Mouse (Mus musculus): Measurements from ENCODE around the gene Vmn2r83. TPM values are rescaled to one million over a fixed set of nuclear protein-coding genes. Genes with fewer than 3 reads are reported as not detected.
A peak's percentile ranks its signal among the peaks of the same experiment; 100 is the strongest.

The Vmn2r83 gene
- polyA plus RNA-seq, 1 experiment from 2014 or later = not detected

DNA sequence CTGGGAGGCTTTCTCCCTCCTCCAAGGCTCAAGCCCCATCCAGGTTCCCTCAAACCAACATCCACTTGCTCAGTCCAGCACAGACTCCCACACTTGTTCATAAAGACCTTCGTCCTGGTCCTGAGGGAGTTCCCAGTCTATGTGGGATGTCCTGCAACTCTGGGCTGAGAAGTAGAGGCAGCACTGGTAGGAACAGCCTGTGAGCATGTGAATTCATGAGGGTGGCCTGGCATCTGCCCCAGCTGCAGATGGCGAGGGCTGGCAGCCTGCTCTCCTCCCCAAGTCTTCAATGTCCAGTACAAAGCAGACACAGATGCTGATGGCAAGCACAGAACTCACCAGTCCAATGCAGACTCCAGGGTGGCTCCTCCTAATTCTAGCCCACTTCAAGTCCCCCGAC lies 69.8 kb downstream of the Vmn2r83 start:
- H3K9me3 ChIP-seq (replicated peaks) = no peaks in the 10 kb centered on the region
- H3K4me3 ChIP-seq (replicated peaks) = no peak overlapping the region
- no peaks in the 10 kb centered on the region for H3K27me3 ChIP-seq
- no peak overlapping the region for H3K9ac ChIP-seq
- peaks cover 8% of the 10 kb centered on the region for H3K4me1 ChIP-seq
- no peak overlapping the region for H3K4me2 ChIP-seq (replicated peaks)
- H3K36me3 ChIP-seq = peaks cover 52% of the 10 kb centered on the region
- 80% methylated on average over 3 of the region's 3 CpGs for WGBS
- no peak for ATAC-seq (ENCODE audit: insufficient number of reproducible peaks, low FRiP score, low TSS enrichment, low read depth)
- no peak overlapping the region for H3K27ac ChIP-seq (replicated peaks)

DNA sequence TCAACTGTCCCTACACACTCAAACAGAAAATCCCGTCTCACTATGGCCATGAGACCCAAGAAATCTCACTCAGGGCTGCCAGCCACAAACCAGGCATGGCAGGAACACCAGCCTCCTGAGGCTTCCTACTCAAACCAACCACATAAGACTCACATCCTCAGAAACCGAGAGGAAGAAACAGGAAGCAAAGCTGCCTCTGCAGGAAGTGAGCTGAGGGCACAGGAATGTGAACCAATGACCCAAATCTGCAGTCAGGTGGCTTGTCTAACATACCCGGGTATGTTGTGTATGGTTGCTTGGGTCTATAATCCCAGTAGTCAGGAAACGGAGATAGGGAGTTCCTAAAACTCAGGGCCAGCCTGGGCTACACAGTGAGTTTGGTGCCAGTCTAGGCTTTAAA lies 70.3 kb downstream of the Vmn2r83 start:
- no peak overlapping the region for H3K4me2 ChIP-seq (replicated peaks)
- no peak overlapping the region for H3K9ac ChIP-seq
- H3K9me3 ChIP-seq (replicated peaks) = no peaks in the 10 kb centered on the region
- H3K4me3 ChIP-seq (replicated peaks) = no peak overlapping the region
- H3K36me3 ChIP-seq = peaks cover 58% of the 10 kb centered on the region
- peaks cover 2% of the 10 kb centered on the region for H3K4me1 ChIP-seq
- H3K27ac ChIP-seq (replicated peaks) = no peak overlapping the region
- WGBS = 56% methylated on average over 4 of the region's 4 CpGs
- no peaks in the 10 kb centered on the region for H3K27me3 ChIP-seq
- no peak for ATAC-seq (ENCODE audit: insufficient number of reproducible peaks, low FRiP score, low TSS enrichment, low read depth)

DNA sequence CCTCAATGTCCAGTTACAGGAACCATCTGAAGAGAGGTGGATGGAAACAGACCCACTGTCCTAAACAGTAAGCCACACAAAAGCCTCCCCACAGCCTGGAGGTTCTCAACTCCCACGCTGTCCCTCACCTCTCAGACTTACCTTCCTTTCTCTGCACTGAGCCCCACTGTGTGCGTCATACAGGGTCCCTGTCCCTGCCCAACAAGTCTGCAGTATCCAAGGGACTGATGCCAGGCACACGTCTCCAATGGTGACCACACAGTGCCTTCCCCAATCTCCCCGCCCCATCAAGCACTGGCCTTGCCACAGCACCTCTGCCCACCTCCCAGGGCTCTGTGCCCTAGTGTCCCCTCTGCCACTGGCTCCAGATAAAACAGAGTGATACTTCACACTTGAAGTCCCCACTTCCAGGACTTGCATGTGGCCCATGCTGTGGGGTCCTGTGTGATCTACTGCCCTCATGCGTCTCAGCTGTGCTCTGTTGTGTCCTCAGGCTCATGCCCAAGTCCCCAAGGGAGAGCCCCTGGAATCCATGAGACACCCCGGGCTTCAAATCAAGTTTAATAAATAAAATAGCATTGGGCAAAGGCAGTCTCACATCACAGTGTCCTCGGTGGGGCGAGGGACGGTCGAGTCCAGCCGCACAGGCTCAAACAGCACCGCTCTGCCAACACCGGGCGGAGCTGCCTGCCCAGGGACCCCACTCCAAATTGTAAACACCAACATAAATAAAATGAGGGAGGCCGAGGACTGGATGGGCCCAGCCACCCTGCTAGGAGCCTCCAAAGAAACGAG lies 71.4 kb downstream of the Vmn2r83 start:
- no peaks in the 10 kb centered on the region for H3K27me3 ChIP-seq
- 91% methylated on average over 16 of the region's 16 CpGs for WGBS
- H3K9ac ChIP-seq = no peak overlapping the region
- no peak overlapping the region for H3K27ac ChIP-seq (replicated peaks)
- no peaks in the 10 kb centered on the region for H3K4me1 ChIP-seq
- no peak overlapping the region for H3K4me3 ChIP-seq (replicated peaks)
- no peaks in the 10 kb centered on the region for H3K9me3 ChIP-seq (replicated peaks)
- no peak overlapping the region for H3K4me2 ChIP-seq (replicated peaks)
- H3K36me3 ChIP-seq = peaks cover 68% of the 10 kb centered on the region
- ATAC-seq (ENCODE audit: insufficient number of reproducible peaks, low FRiP score, low TSS enrichment, low read depth) = no peak

DNA sequence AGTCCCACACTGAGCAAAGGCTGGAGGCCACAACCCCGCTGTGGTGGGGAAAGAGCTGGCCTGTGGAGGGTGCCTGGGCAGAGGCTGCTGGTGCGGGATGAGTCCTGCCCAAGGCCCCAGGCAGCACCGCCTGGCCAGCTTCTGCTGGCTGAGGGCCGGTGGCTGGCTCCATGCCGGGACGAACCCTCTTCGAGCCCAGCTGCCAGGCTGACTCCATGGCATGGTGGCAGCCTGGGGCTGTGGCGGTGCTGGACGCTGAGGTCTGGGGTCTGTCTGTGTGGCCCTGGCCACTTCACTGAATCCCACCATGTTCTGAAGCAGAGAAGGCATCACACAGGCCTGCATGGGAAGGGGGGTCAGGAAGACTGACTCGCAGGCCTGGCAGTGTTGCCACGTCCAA lies 72.2 kb downstream of the Vmn2r83 start:
- ATAC-seq (ENCODE audit: insufficient number of reproducible peaks, low FRiP score, low TSS enrichment, low read depth) = peak; percentile 12

DNA sequence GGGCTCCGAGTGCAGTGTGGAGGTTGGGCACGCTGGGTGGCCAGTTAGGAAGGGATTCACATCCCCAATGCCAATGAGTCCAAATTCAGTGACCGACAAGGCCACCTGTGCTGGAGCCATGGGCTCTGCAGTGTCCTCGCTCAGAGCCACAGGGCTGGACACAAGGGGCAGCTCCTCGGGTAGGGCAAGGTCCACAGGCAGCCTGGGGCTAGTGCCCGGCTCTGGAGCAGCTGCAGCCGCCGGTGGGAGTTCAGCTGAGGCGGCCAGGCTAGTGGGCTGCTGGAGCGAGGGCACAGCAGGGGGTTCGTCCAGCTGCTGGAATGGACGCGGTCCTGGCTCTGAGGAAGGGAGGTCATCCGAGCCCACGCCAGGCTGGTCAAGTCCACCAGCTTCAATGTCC lies 73.0 kb downstream of the Vmn2r83 start:
- Histone ChIP-seq H3K4me3 (replicated peaks) (no peak overlapping the region), H3K9ac (no peak overlapping the region), H3K36me3 (peaks cover 84% of the 10 kb centered on the region), H3K4me1 (no peaks in the 10 kb centered on the region), H3K27me3 (no peaks in the 10 kb centered on the region), H3K4me2 (replicated peaks) (no peak overlapping the region), H3K27ac (replicated peaks) (no peak overlapping the region), H3K9me3 (replicated peaks) (no peaks in the 10 kb centered on the region)
- ATAC-seq (ENCODE audit: insufficient number of reproducible peaks, low FRiP score, low TSS enrichment, low read depth) = no peak
- WGBS = 92% methylated on average over 15 of the region's 15 CpGs

More for the DNA sequence above, 72.2 kb downstream of the Vmn2r83 start:
- Histone ChIP-seq H3K4me3 (replicated peaks) (no peak overlapping the region), H3K4me2 (replicated peaks) (no peak overlapping the region), H3K4me1 (no peaks in the 10 kb centered on the region), H3K36me3 (peaks cover 76% of the 10 kb centered on the region), H3K9me3 (replicated peaks) (no peaks in the 10 kb centered on the region), H3K27me3 (no peaks in the 10 kb centered on the region), H3K27ac (replicated peaks) (no peak overlapping the region), H3K9ac (no peak overlapping the region)
- 92% methylated on average over 11 of the region's 11 CpGs for WGBS

DNA sequence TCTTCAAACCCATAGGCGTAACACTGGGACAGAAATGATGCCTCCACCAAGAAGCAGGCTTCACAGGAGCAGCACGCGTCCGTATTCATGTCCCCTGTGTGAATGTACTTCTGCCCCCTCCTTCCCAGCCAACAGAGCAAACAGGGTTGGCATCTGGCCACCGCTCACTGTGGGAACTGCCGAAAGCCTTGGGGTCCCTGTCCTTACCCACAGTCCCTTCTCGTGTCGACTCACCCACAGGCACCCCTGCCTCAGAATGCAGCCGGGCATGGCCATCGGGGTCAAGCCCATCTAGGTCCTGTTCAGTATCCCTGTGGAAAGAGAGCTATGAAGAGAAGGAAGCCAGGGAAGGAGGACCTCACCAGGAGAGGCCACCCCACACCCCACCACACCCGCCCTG lies 73.6 kb downstream of the Vmn2r83 start:
- Histone ChIP-seq H3K4me3 (replicated peaks) (no peak overlapping the region), H3K36me3 (peaks cover 91% of the 10 kb centered on the region), H3K27me3 (no peaks in the 10 kb centered on the region), H3K9ac (no peak overlapping the region), H3K4me1 (no peaks in the 10 kb centered on the region), H3K4me2 (replicated peaks) (no peak overlapping the region), H3K27ac (replicated peaks) (no peak overlapping the region), H3K9me3 (replicated peaks) (no peaks in the 10 kb centered on the region)
- no peak for ATAC-seq (ENCODE audit: insufficient number of reproducible peaks, low FRiP score, low TSS enrichment, low read depth)
- 92% methylated on average over 11 of the region's 11 CpGs for WGBS

Small RNAs within 50 kb of the gene (microRNA-seq; reads per million reads assigned to microRNA genes)
- gene Mir6909 (ENCODE audit: borderline number of aligned reads) = not detected

Other genes with a start within 250 kb of the Vmn2r83 start
- not detected in 2 replicates for gene Vmn2r81, start 221.0 kb upstream of the Vmn2r83 start, polyA plus RNA-seq (2015; fragmentation: Nextera tagmentation; extraction: Ambion mirVana)
- not detected in 2 replicates for gene Vmn2r82, start 112.2 kb upstream of the Vmn2r83 start, polyA plus RNA-seq (2015; fragmentation: Nextera tagmentation; extraction: Ambion mirVana)
- gene Plpp2, start 65.1 kb downstream of the Vmn2r83 start, polyA plus RNA-seq (2015; fragmentation: Nextera tagmentation; extraction: Ambion mirVana) = 25.3 and 25.9 TPM in 2 replicates
- 70.3 and 71.4 TPM in 2 replicates for gene Mier2, start 86.5 kb downstream of the Vmn2r83 start, polyA plus RNA-seq (2015; fragmentation: Nextera tagmentation; extraction: Ambion mirVana)
- gene Theg, start 118.6 kb downstream of the Vmn2r83 start, polyA plus RNA-seq (2015; fragmentation: Nextera tagmentation; extraction: Ambion mirVana) = not detected in 2 replicates
- not detected in 2 replicates for gene C2cd4c, start 145.3 kb downstream of the Vmn2r83 start, polyA plus RNA-seq (2015; fragmentation: Nextera tagmentation; extraction: Ambion mirVana)
- 11.8 and 12.5 TPM in 2 replicates for gene Shc2, start 169.2 kb downstream of the Vmn2r83 start, polyA plus RNA-seq (2015; fragmentation: Nextera tagmentation; extraction: Ambion mirVana)
- gene Odf3l2, start 177.0 kb downstream of the Vmn2r83 start, polyA plus RNA-seq (2015; fragmentation: Nextera tagmentation; extraction: Ambion mirVana) = not detected in 2 replicates
- gene Madcam1, start 195.8 kb downstream of the Vmn2r83 start, polyA plus RNA-seq (2015; fragmentation: Nextera tagmentation; extraction: Ambion mirVana) = 8.4 and 9.1 TPM in 2 replicates
- 62.4 and 63.6 TPM in 2 replicates for gene Tpgs1, start 200.6 kb downstream of the Vmn2r83 start, polyA plus RNA-seq (2015; fragmentation: Nextera tagmentation; extraction: Ambion mirVana)
- 94.8 and 96.8 TPM in 2 replicates for gene Cdc34, start 213.5 kb downstream of the Vmn2r83 start, polyA plus RNA-seq (2015; fragmentation: Nextera tagmentation; extraction: Ambion mirVana)
- gene Gzmm, start 220.3 kb downstream of the Vmn2r83 start, polyA plus RNA-seq (2015; fragmentation: Nextera tagmentation; extraction: Ambion mirVana) = 0.89 and 1.5 TPM in 2 replicates
- gene Bsg, start 235.8 kb downstream of the Vmn2r83 start, polyA plus RNA-seq (2015; fragmentation: Nextera tagmentation; extraction: Ambion mirVana) = 837 and 902 TPM in 2 replicates
- gene Hcn2, start 247.9 kb downstream of the Vmn2r83 start, polyA plus RNA-seq (2015; fragmentation: Nextera tagmentation; extraction: Ambion mirVana) = 0.07 and 0.13 TPM in 2 replicates